Mouse (Mus musculus): ENCODE measurements around the gene Olfr545.

- TF ChIP-seq CTCF (IDR thresholded peaks at IDR 0.05; ENCODE audit: insufficient read depth, low read depth, low read length) (no peak), POLR2A (IDR thresholded peaks at IDR 0.05; ENCODE audit: insufficient read depth, low read depth, low read length) (no peak)
Observed at GRCm38 (mm10) chr7:102442432-102442831, 56.9 kb downstream of the Olfr545 start.
